Mouse (Mus musculus) ES-Bruce4 (cell line): ENCODE measurements around the gene Lct.

ENCODE experiments used
- CTCF ChIP-seq: IDR thresholded peaks from one replicate; pipeline ENCODE4 v1.8.1; 2011; ENCODE audit warnings: low read depth, low read length
- EP300 ChIP-seq: IDR thresholded peaks from 2 replicates; pipeline ENCODE4 v1.6.1; 2011; ENCODE audit warnings: low read depth, low read length; ENCODE audit not compliant: insufficient read depth

DNA sequence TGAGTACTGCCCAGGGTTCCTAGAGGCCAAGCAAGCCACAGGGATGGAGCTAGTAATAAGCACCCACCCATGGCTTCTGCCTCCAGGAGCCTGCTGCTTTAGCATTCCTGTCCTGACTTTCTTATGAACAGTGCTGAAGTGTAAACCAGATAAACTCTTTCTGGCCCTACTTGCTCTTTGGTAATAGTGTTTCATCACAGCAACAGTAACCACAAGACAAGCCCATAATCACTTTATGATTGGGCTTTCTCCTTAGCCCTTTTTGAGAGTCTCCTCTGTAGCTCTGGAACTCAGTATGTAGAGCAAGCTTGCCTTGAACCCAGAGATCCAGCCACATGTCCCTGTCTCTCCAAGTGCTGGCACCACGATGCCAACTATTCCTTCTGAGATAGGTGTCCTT is 2.2 kb upstream of the Lct start:
- TF ChIP-seq CTCF (no peak), EP300 (no peak)
